Mouse (Mus musculus) inflammation-experienced regulatory T-cells, adult 6 months (primary cell): ENCODE data around the gene Ccdc184. TPM values are rescaled to one million over a fixed set of nuclear protein-coding genes. Genes with fewer than 3 reads are reported as not detected.

Source experiments
- polyA plus RNA-seq, 3 experiments: library from polyadenylated mRNA; unstranded; fragments of 100-300 nt; shearing (Covaris generic); gene quantifications; one replicate each; pipeline ENCODE4 v1.2.1; 2017

Ccdc184 gene
- polyA plus RNA-seq, 3 experiments from 2014 or later = 0.25 to 0.91 (median 0.36) TPM

Other genes starting within 250 kb of the Ccdc184 start
- 10 to 100 TPM; 18.8 to 32.3 (median 28.5) TPM for gene Tmem106c, start 203.0 kb upstream of the Ccdc184 start, polyA plus RNA-seq
- gene Col2a1, start 162.5 kb upstream of the Ccdc184 start, polyA plus RNA-seq = not detected
- 1 to 10 TPM; 4.9 to 5.6 (median 5.2) TPM for gene Pfkm, start 74.6 kb upstream of the Ccdc184 start, polyA plus RNA-seq
- gene Senp1, start 73.4 kb upstream of the Ccdc184 start, polyA plus RNA-seq = 10 to 100 TPM; 29.3 to 35.6 (median 35.0) TPM
- gene Asb8, start 1.5 kb upstream of the Ccdc184 start, polyA plus RNA-seq = 10 to 100 TPM; 37.1 to 44.9 (median 41.2) TPM
- not detected for gene Olfr288, start 28.4 kb downstream of the Ccdc184 start, polyA plus RNA-seq
- not detected for gene Gm44579, start 53.8 kb downstream of the Ccdc184 start, polyA plus RNA-seq
- not detected for gene Olfr287, start 53.9 kb downstream of the Ccdc184 start, polyA plus RNA-seq
- gene Olfr286, start 67.3 kb downstream of the Ccdc184 start, polyA plus RNA-seq = not detected
- not detected for gene H1fnt, start 90.1 kb downstream of the Ccdc184 start, polyA plus RNA-seq
- gene Zfp641, start 129.0 kb downstream of the Ccdc184 start, polyA plus RNA-seq = not detected
- gene Olfr285, start 150.2 kb downstream of the Ccdc184 start, polyA plus RNA-seq = not detected
- not detected for gene Olfr284, start 173.8 kb downstream of the Ccdc184 start, polyA plus RNA-seq
- not detected for gene Olfr283, start 213.8 kb downstream of the Ccdc184 start, polyA plus RNA-seq